Mouse (Mus musculus): Measurements from ENCODE around the gene Dpysl5.

The Dpysl5 gene

DNA sequence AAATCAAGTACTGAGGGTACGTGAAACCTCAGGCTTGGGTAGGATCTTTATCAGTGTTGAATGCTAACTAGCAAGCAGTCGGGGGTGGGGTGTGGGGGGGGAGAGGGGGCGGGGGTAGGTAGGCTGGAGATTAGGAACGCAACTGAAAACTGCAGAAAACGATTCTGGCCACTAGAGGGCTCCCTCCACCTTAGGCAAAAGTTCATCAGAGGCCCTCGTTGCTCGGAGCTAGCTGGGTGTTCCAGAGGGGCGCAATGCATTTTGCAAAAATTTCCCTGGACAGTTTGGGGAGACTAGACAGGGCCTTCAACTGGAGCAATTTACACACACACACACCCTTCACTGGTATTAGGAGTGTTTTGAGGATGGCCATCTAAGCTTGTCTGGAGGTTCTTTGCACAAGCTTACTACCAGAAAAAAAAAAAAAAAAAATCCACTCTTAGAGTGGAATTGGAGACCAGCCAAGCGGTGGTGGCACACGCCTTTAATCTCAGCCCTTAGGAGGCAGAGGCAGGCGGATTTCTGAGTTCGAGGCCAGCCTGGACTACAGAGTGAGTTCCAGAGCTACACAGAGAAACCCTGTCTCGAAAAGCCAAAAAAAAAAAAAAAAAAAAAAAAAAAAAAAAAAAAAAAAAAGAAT is 1.5 kb upstream of the Dpysl5 start:
- DNase-seq (ENCODE audit: low spot score in 2 of 2), result peak; percentile 57 to 87

DNA sequence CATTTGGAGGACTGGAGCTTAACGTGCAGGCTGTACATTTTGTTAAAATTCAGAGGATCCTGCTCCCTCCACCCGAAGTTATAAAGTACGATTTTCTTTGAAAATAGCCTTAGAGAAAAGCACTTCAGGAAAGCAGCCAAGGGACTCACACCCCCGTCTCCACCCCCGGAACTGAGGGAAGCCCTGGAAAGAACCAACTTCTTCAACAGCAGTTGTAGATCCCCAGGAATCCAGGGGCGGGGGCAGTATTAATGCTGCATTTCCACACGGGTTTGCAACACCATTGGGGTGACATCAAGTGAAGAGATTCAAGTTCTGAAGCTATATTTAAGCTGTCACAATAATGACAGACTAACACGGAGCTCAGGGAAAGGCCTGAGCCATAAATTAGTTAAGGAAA is 878 bp upstream of the Dpysl5 start:
- no peak for DNase-seq (ENCODE audit: low spot score in 2 of 2)

DNA sequence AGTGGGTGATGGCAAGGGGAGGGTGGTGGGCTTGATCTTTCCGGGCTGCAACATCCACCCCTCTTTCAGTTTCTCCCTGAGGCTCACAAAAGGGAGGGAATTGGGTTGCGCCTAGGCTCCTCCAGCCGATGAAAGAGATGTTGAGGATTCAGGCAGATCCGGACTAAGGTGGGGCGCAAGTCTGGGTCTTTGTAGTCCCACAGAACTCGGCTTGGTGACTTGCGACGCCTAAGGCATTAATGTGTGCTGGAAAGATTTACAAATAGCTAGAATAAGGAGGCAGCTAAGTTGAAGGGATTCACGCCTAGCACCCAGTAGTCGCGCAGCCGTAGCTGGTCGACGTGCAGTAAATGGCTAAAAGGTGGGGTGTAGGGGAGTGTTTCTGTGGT is 632 bp downstream of the Dpysl5 start:
- DNase-seq (ENCODE audit: low spot score in 2 of 2), result no peak

DNA sequence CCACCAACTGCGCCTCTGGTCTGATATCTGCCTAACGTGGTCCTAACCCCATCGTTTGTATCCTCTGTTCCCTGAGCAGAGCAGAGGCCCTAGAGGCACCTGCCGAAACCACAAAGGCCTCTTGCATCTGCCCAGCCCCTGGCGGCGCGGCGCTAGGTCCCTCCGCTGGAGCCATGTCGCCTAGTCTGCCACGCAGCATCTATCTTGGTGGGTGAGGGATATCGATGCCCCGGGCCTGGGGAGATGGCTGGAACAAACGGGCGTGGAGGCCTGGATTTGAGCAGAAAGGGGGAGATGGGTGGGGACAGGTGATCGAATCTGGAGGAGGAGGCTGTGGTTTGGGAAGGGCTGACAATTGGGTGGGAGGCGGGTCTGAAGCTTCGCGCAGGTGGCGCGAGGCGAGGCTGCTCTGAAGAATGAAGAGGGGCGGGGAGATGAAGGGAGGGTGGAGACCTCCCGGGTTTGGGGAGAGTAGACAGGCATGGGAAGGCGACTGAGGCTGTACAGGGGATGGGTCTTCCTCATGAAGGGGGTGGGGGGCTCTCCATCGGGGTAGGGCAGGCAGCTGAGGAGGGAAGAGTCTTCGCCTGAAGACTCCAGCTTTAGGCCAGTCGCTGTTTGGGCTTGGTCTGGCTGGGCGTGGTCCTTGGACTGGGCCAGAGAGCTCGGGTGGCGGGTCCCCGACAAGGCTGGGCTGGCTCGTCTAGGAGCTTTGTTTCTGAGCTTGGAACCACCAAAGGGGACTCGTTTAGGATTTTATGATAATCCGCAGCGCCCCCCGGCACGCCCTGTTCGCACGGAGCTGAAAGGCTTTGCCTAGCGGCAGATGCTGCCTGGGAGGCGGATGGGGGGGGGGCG is 1.3 kb downstream of the Dpysl5 start:
- DNase-seq (ENCODE audit: low spot score in 2 of 2), result peak; percentile 42 to 53

DNA sequence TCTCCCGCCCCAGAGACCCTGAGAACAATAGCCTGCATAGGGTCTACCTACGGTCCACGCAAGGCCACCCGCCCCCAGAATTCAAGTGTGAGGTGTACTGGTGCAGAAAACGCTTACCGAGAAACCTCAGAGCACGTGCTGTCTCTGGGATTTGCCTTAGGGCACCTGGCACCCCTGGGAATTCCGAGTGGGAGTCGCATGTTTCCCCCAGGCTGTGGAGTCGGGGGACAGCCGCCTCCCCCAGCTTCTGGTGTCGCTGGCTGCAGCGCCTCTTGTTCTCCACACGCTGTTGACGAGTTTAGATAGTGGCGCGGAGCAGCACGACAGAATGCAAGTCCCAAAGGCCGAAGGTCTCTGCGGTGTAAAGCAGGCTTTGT is 1.9 kb downstream of the Dpysl5 start:
- peak in 1 of 2 experiments; percentile 42 for DNase-seq (ENCODE audit: low spot score in 2 of 2)

DNA sequence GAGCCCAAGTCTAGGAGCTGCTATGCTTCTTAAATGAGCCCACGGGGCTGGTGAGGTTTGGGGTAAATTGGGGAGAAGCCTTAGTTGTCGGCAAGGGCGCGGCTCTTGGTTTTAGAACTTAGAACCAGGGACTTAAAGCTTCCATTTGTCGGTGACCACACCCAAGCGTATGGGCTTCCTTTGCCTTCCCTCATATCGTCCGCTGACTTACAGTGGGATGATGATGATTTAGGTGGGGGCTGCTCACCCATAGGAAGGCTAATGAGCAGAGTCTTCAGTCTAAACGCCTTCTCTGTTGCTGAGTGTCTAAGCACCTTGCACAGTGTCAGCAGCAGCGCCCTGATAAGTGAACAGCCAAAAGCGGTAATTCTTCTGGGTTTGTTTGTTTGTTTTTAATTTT is 2.3 kb downstream of the Dpysl5 start:
- DNase-seq (ENCODE audit: low spot score in 2 of 2), result no peak

DNA sequence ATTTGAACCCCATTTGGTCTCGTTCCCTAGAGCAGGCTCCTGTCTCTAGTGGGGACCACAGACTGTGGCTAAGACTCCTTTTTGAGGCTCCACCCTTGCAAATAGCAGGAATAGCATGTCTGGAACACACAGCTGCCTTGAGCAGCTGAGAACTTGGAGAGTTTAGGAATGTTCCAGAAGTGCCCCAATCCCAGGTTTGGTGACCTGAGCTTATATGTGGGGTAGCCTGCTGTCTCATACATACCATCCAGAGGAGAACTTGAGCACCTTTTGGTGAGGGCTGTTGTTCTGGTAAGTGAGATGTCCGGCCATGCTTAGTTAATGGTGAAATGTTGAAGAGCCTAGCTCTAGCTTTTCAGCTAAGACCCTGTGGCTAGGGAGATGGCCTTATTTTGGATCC is 4.9 kb downstream of the Dpysl5 start:
- DNase-seq (ENCODE audit: low spot score in 2 of 2), result no peak

DNA sequence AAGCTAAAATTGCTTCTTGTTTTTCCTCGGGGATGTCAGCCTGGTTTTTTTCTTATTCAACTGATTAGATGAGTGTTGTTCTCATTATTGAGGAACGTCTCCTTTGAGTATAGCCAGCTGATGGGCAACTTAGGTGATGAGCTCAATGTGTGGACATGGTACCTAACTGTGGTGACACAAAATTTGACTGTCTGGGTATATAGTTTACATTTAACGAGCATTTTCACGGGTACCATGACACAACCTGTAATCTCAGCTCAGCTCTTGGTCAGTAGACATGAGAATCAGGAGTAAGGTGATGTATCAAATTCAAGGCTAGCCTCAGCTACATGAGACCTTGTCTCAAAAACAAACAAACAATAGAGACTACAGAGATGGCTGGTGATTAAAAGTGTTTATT is 6.1 kb downstream of the Dpysl5 start:
- no peak for DNase-seq (ENCODE audit: low spot score in 2 of 2)

DNA sequence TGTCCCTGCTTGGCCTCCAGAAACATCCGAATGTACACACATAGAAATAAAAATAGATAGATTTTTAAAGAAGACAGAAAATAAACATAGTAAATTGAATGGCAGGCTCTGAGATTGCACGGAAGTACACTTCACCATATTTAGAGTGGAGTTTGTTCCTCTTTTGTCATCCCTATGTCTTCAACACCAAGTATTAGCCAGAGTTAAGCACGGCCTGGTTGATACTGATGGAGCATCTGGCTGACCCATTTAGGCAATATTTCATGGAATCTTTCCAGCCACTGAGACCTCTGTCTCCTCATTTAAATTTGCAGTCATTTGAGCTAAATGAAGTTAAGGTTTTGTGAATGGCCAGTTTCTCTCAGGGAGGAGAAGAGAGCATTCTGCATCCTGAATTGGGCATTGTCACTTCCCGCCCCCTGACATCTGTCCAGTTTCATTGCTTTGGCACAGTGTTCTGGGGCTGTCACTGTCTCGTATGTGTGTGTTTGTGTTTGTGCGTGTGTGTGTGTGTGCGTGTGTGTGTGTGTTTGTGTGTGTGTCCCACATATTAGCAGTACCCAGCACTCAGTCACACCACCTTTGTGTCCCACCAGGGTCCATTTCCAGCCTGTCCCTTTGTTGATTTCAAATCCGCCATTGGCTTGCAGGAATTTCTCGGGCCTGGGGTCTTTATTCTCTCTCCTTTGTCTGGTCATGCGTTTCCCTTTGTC is 6.8 kb downstream of the Dpysl5 start:
- no peak for DNase-seq (ENCODE audit: low spot score in 2 of 2)

DNA sequence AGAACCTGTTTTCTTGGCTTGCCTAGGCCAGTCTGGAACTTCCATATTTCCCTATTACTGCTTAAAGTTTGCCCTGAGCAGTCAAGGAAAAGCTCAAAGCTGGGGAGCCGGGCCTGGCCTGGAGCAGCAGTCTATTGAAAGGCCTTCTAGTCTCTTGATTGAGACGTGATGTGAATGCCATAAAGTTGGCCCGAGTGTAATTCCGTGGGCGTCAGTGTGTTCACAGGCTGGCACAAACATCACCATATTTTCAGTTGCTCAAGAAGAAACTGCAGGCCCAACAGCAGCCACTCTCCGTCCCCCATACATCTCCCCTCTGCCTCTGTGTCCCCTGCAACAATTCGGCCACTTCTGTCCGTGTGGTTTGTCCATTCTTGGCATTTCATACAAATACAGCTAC is 10.6 kb downstream of the Dpysl5 start:
- no peak for DNase-seq (ENCODE audit: low spot score in 2 of 2)

DNA sequence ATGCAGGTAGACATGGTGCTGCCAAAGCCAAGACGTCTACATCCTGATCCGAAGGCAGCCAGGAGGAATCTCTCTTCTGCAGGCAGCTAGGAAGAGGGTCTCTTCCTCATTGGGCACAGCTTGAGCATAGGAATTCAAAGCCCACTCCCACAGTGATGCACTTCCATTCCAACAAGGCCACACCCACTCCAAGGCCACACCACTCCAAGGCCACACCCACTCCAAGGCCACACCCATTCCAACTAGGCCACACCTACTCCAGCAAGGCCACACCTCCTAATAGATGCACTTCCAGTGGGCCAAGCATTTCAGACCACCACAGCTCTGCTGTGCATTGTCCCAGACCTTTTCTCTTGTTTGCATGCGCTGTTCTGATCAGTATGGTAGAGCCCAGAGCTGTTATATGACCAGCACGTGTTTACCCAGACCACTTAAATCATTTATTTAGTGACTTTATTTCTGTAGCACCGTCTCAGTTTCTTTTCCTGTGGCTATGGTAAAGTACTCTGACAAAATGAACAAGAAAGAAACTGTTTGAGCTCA is 14.9 kb downstream of the Dpysl5 start:
- DNase-seq (ENCODE audit: low spot score in 2 of 2), result no peak

DNA sequence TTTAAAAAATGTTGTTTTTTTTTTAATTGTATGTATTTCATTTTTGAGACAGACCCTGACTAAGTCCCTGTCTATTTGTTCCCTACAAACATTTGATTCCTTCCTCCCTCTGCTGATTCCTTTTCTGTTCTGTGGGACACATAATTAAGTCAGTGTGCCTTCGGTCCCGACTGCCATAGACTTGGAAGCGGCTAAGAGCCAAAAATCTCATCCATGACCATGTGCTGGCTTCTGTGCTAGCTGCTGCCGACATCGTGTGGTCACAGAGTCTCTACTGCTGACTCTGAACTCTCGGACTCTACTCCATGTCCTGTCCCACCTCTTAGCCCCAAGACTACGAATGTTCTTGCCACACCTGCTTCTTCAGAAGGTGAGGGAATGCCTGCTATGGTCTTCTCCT is 21.1 kb downstream of the Dpysl5 start:
- DNase-seq (ENCODE audit: low spot score in 2 of 2), result no peak

DNA sequence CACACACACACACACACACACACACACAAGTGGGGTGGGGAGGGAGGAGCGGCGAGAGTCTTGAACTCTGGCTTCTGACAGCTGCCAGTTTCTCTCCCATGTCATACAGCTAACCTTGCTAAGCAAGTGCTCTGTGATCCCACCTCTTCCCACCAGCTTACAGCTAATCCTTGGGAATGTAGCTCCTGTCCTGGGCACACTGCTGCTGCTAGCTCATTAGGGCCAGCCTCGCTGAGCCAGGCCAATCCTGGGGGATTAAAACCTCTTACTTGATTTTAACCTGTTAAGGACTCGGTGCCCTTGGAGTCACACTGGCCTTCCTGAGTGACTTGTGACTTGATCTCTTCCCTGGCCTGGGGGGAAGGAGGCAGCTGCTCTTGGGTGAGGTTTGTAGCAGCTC is 23.3 kb downstream of the Dpysl5 start:
- no peak for DNase-seq (ENCODE audit: low spot score in 2 of 2)

DNA sequence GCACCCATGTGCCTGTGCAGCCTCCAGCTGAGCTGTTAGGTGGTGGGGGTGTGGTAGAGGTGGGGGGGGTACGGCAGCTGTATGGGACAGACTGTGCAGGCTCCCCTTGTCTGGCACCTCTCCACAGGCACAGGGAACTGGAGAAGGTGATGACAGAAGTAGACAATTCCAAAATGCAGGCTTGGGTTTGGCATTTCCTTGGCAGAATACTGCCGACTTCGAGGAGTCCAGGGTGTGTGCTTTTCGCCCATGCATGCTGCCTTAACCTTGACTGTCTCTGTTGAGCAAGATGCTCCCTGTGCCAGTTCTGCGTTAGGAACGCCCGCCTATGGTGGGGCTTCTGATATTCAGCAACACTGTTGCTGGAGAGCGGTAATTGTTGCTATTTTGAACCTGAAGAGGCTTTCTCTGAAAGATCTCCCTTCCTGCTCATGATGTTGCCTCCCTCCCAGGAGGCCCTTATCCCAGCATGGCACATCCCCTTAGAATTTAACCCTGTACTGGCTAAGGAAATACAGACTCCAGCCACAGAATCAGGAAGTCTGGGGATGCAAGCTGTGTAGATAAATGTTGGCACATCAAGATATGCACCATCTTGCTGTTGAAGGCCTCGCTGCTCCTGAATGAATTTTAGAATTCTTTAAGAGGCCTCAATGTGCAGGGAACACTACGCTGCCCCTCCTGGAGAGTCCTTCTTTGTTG is 26.9 kb downstream of the Dpysl5 start:
- no peak for DNase-seq (ENCODE audit: low spot score in 2 of 2)

DNA sequence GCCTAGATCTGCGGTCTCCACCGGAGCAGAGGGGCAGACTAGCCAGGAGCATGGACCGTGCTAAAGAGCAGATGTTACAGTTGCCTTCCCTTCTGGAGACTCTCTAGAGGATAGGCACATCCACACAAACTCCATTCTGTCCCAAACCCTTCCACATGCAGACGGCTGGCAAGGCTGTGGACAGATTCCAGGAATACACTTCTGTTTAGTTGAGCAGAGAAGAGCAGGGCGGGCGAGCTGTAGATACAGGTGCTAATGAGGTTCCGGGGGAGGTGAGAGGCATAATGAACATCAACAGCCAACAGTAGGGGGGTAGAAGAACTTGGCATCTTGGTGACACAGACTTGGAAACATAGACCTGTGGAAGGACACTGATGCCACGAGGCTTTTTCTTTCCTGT is 28.2 kb downstream of the Dpysl5 start:
- no peak for DNase-seq (ENCODE audit: low spot score in 2 of 2)

DNA sequence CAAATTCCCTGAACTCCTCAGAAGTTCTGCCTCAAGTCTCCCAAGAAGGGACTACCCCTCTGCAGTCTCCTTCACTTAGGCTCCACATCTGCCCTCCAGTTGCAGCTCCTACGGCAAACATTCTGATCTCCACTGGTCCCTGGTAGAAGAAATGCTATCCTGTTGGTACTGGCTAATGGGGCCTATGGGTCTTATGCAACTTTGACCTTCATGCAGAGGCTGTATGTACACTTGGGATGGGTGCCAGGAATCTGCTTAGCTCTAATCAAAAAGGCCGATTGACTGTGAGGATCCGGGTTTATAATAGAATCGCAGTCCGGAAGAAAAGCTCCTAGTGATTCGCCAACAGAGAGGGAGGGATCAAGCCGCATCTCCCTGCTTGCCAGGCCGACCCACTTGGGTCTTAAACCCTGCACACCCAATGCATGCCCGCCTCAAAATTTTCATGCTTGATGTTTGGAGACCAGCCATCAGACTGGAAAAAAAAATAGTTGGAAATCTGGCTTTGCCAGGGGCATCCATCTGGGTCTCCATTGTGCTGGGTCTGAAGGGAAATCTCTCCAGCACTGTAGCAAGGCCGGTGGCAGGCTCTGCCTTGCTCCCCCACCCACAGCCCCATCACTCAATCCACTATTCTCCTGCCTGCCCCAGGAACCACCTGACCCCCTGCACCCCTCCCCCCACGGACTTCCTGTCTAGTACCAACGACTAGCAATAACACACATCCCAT is 38.4 kb downstream of the Dpysl5 start:
- DNase-seq (ENCODE audit: low spot score in 2 of 2), result peak in 1 of 2 experiments; percentile 33

DNA sequence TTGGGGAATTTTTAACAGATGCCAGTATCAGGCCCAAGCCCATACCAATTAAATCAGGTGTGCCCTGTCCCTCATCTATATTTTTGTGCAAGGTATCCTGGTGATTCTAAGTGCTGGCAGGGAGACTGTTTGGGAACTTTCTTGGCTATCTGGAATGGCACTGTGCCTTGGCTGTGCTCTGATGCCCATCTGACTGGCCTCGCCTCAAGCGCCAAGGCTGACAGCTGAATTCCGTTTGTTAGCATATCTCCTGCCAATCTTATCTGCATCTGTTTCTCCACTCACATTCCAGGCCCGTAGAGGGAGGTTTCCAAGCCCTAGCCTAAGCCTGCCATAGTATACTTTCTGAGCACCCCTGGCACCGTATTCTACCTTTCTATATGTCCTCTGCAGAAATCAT is 39.7 kb downstream of the Dpysl5 start:
- DNase-seq (ENCODE audit: low spot score in 2 of 2), result no peak

DNA sequence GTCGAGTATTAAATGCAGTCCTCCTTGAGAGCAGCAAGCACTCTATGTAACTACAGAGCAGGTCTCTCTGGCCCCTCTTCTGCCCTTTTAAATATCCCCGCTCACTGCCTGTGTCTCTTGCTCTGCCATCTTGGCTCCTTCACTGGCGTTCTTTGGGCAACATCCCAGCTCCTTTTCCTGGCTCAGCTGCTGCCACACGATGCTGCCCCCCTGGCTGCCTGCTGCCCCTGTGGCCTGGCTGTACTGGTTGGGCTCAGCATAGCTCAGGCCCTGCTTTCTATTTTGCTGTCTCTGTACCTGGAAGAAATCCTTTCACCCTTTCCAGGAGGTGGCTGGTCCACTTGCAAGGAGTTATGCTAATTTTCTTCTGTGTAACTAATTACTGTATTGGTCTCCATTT is 41.8 kb downstream of the Dpysl5 start:
- peak in 1 of 2 experiments; percentile 73 for DNase-seq (ENCODE audit: low spot score in 2 of 2)

DNA sequence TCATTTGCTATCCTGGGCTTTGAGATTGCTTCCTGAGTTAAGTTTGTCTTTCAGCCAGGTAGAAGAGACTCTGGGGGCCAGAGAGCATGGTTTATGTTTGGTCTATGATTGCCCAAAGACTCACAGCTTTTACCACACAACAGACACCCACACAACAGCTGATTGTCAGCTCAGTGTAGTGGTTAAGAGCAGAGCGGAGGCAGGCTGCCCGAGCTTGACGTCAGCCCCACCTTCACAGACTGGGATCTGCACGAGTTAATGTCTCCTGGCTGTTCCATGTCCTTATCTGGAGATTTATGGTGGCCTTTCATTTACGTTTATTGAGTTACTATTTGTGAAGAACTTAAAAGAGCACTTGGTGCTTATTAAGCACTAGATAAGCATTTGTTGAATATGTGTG is 43.9 kb downstream of the Dpysl5 start:
- DNase-seq (ENCODE audit: low spot score in 2 of 2), result no peak

DNA sequence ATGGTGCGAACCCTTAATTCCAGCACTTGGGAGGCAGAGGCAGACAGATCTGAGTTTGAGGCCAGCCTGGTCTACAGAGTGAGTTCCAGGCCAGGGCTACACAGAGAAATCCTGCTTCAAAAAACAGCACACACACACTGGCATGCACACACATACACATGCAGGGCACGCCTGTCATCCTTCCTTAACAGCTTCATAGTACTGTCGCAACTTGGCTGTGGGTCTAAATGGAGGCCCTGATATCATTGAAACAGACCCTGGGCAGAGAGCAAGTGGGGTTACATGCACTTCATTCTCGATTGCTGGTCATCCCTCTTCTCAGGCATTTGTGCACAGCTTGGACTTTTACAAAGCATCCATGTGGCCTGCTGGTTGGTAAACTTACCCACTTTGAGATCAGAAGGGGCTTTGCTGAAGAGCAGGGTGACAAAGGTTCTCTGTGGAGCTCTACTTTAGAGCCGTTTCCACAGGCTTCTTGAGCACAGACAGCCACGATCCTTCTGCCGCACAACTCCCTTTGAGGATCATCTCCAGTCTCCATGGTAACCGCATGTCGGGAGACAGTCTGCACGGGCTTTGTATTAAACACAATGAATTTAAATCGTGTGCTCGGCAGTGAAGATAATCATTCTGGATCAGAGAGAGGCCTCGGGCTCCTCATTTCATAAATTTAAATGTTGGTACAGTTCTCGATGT is 51.6 kb downstream of the Dpysl5 start:
- no peak for DNase-seq (ENCODE audit: low spot score in 2 of 2)

DNA sequence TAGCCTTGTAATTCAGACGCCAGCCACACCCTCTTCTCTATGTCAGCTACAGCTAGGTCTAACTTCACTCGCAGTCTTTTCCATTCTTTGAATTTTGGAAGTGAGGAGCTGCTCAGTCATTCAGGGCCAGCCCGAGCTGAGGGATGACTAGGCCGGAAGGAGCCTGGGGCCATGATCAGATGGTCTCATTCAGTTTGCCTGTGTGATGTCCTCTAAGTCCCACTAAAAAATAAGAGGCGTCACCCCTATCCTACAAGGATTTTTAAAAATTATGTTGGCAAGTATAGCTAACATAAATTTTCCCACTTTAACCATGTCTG is 52.1 kb downstream of the Dpysl5 start:
- no peak for DNase-seq (ENCODE audit: low spot score in 2 of 2)

Data from cerebellum, postnatal 4 days (tissue).